Mouse (Mus musculus): ENCODE data around the gene Sp6.

The Sp6 gene

DNA sequence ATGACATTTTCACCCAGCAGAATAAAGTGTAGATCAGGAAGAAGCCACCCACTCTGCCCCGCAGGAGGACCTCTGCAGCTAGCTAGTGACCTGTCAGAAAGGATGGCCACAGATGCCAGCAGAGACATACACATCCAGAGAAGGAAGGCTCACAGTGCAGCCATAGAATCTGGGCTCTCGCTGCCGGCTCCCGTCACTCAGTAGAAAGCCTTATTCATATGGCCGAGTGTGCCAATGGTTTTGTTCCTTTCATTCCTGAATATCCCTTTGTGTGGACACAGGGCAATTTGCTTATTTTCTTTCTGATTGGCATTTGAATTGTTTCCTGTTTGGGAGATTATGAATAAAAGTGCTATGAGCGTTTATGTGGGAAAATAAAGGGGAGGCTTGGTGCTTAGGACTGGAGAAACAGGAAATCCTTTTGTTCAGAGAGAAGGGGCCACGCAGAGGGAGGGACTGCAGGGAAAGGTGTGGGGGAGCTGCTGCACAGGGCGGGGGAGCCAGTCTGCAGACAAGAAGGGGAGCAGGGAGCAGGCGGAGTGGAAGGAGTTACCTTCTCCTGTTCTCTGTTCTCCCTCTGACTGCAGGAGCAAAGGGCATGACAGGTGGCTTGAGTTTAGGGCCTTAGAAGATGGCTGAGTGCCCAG, 50.2 kb downstream of the Sp6 start:
- DNase-seq (ENCODE audit: low spot score in 2 of 2) = no peak

DNA sequence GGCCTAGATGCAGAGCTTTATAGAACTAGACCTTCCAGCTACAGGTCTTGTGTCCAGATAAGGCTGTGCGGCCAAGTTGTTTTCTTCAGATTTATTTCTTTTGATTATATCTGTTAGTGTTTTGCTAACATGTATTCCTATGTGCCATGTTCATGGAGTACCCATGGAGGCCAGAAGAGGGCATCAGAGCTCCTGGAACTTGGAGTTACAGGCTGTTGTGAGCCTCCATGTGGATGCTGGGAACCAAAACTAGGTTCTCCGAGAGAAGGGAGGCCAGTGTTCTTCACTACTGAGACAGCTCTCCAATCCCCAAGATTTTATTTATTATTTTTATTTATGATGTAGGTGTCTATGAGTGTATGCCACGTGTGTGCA, 50.7 kb downstream of the Sp6 start:
- DNase-seq (ENCODE audit: low spot score in 2 of 2) = no peak

DNA sequence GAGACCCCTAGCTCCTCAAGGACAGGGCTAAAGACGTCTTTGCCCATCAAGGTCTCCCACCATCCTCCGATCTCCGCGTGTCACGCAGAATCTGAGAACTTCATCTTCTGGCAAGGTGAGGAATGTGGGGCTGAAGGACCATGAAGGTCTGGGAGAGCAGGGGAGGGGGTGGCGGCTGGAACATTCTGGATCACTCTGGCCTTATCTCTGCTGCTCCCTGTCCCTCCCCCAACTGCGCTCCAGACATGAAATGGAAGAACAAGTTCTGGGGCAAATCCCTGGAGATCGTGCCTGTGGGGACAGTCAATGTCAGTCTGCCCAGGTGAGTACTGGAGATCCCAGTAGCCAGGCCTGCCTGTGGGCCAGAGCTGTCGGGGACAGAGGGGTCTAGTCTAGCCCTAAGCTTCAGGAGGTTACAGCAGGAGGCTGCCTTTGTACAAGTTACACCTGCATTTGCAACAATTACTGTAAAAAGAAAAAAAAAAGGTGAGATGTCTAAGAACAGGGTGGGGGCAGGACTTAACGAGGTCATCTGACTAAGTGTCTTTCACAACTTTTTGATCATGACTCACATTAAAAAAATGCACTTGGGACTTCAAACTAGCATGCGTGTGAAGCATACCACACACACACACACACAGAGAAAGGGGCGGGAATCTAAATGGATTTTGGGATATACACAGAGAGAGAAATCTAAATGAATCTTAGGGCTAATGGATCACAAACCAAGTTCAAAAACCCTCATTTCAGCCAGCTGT, 52.5 kb downstream of the Sp6 start:
- DNase-seq (ENCODE audit: low spot score in 2 of 2) = no peak

DNA sequence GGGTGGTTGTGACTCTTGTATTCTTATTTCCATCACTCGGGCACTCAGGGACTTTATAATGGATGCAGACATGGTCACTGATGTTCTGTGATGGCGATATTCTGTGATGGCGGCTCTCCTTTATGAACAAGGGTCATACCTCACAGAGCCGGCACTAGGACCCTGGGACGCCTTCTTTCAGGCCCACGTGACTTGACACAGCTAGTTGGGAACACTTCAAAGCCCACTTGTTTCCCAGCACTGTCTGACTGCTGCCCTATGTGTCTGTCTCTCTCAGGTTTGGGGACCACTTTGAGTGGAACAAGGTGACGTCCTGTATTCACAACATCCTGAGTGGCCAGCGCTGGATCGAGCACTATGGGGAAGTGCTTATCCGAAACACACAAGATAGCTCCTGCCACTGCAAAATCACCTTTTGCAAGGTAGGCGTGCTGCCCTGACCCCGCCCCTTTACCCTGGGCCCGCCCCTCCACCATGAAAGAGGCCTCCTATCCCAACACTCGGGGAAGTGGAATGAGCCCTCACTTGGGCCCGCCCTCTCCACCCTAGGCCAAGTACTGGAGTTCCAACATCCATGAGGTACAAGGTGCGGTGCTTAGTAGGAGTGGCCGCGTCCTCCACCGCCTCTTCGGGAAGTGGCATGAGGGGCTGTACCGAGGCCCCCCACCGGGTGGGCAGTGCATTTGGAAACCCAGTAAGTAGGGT, 53.6 kb downstream of the Sp6 start:
- DNase-seq (ENCODE audit: low spot score in 2 of 2) = no peak

DNA sequence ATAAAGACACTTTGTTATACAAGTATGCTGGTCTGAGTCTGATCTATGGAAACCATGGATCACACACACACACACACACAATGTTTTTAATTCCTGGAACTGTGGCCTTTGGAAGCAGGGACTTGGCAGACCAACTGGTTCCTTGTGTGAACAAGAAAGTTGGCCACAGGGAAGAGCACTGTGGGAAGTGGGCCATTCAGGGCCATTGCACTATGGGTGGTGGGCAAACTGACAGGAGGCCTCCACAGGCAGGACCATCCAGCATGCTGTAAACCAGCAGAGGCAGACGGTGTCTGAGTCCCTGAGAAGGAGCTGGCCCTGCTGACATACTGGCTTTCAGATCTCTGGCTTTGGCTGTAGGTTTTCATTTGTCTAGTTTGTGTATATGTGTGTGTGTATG, 56.1 kb downstream of the Sp6 start:
- no peak for DNase-seq (ENCODE audit: low spot score in 2 of 2)

DNA sequence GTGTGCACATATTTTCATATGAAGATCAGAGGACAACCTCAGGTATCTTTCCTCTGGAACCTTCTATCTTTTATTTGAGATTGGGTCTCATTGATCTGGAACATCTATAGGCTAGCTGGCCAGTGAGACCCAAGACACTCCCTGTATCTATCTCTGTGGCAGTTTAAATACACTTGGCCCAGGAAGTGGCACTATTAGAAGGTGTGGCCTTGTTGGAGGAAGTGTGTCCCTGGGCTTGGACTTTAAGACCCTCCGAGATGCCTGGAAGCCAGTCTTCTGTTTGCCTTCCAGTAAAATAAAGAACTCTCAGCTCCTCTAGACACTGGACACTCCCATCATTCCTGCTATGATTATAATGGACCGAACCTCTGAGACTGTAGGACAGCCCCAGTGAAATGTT, 56.6 kb downstream of the Sp6 start:
- no peak for DNase-seq (ENCODE audit: low spot score in 2 of 2)

DNA sequence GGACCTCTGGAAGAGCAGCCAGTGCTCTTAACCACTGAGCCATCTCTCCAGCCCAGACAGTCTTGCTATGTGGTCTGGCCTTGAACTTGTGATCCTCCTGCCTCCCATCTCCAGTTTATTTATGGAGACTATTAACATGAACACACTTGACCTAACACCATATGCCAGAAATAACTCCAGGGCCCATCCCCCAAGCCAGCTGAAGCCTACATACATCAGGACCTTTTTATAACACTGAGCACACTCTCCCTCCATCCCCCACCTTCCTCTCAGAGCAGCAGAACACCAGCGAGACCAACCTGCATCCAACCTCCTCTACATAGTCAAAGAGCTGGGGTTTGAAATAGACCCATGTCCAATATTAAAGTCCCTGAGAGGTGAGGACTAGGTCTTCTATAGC, 57.9 kb downstream of the Sp6 start:
- no peak for DNase-seq (ENCODE audit: low spot score in 2 of 2)

DNA sequence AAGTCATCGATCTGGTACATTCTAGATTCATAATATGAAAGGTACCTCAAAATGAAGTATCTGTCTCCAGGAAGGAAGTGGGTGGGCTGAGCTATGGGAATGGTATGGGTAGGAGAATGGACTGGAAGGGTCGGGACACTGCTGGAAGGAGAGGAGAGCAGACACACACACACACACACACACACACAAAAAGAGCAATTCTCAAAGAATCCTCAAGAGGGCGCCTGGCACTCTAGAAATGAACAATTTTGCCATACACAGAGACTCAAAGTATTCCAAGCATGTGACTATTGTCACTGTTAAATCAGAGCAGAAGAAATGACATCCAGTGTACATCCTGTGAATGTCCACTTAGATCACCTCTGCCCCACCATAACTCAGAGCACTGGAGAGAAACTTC, 59.3 kb downstream of the Sp6 start:
- no peak for DNase-seq (ENCODE audit: low spot score in 2 of 2)

DNA sequence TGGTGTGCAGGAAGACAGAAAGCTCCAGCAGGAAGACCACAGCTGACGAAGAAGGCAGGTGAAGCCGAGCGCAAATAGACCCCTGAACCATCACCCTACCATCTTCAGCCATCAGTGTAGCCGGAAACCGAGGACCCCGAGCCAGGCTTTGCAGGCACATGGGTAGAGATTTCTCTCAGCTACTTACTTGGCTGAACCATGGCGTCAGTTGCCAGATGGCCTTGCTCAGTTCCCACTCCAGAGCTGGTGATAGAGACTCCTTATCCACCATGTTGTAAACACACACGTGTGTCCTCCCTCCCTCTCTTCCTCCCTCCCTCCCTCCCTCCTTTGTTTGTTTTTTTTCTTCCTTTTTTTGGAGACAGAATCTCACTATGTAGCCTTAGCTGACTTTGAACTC, 61.0 kb downstream of the Sp6 start:
- no peak for DNase-seq (ENCODE audit: low spot score in 2 of 2)

Data from spleen, postnatal 4 days (tissue).